Mouse (Mus musculus) right cerebral cortex, adult 18-20 months (tissue): ENCODE measurements around the gene Egflam.

ENCODE experiments used
- DNase-seq: peaks from one replicate; pipeline ENCODE4 v3.0.0; 2022; ENCODE audit warnings: mixed read lengths

Egflam gene

DNA sequence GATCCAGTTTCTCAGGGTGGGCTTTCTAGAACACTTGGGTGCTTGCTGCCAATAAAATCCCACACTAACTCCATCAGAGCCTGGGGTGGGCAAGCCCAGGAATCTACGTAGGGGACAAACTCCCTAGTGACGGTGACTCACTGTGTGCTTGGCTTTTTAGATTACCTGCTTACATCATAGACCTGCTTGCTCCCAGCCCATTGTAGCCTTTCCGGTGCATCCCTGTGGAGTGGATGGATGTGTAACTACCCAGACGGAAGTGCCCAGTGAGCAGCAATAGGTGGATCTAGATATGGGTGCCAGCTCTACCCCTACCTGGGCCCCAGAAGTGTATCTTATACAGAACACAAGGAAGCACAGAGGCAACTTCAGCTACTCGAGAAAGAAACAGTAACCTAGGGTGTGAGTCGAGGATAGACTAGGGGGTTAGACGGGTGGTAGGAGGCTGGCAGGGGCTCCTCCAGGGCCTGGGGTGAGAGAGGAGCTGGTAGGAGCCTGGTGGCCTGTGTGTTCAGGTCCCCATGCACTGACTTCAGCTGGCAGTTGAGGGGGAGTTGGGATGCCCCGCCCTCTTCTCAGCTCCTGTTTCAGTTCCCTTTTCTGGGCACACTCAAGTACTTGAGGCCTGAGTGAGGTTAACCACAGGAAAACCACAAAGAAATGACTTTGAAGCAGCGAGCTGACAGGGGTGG is 181.5 kb downstream of the Egflam start:
- DNase-seq = no peak

DNA sequence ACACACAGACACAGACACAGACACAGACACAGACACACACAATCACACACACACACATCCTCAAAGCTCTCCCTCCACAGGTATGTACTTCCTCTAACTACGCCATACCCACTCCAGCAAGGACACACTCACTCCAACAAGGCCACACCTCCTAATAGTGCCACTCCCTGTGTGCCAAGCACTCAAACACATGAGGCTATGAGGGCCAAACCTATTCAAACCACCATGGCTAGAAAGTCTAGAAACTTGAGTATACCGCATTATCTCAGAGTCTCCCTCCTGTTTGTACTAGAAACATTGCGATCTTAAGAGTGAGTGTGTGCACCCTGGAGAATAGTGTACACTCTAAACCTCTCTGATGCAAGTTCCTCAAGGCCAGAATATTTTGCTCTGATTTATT is 182.3 kb downstream of the Egflam start:
- DNase-seq = no peak

DNA sequence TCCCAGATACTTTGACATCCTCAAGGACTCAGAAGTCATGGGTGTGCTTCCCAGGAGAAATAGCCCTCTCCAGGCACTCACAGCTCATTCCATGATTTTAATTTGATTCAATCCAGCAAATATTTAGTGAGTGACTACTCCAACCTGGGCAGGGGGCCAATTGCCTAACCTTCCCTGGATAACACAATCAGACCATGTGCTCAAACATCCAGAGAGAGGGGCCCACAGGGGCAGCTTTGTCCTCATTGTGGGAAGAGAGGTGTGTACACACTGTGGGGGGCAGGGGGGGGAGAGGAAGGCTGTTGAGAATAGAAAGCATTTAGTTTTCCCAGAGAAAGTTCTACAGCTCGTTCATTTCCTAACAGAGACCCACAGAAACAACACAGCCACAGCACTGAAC is 184.5 kb downstream of the Egflam start:
- no peak for DNase-seq

DNA sequence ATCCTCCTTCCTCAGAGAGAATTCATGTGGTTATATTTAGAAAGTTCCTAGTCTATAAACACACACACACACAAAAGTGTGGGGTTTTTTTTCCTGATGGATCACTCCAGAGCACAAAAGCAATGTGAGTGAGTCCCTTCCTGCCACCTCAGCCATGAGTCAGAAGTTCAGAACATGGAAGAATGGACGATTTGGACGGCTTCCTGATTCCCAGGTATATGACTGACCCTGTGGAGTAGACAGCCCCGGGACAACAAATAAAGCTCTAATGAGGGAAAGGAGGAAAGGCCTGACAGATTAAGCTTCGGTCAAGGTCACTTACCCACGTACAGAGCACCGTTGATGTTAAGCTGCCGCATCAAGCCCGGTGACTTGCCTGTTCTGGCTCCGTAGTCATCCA is 190.0 kb downstream of the Egflam start:
- DNase-seq = no peak

DNA sequence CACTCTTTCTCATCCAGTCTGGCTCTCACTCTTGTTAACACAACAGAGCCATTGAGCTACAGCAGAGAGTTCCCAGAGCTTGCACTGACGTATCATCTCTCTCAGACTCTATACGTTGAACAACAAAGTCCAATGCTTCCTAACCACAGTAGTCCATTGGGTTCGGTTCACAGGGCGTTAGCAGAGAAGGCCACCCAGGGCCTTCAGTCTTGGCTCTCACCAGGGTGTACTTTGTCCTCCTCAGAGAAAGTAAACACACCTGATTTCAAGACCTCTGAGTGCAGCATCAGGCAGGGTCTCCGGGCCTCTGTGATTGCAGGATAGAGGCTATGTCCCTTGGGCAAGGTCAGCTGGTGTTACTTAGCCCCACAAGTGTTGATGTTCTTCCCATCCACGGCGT is 190.9 kb downstream of the Egflam start:
- no peak for DNase-seq

DNA sequence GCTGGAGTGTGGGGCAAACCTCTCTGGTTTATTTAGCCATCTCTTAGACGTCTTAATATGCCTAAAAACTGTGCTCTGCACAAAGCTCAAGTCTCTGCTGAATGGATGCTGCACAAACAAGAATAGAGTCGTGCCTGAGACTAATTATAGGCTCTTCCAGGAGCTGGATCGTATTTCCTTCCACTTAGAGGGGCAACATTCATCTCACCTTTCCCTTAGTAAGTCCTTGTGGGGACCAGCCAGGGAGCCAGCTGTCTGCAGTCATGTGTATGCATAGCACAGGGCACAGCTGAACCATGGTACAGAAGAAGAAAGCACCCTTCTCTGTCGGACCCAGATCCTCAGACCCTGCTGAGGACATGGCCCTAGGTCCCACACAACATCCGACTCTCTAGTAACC is 192.1 kb downstream of the Egflam start:
- no peak for DNase-seq

DNA sequence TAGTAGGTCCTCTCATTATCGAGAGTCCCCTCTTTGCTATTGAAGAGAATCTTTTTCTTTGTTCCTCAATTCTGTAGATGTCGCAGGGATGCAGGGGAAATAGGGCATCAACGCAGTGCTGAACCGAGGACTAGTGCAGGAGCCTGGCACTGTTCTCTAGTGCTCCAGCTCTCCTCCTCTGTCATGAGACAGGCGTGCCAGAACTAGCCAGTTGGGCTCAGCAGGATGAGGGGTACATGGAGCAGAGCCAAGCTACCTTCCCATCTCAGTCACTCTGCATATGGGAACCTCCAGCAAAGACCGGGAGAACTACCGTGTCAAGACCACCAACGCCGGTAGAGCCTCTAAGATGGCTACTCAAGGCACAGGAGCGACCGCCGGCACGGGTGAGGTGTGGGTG is 193.3 kb downstream of the Egflam start:
- no peak for DNase-seq

DNA sequence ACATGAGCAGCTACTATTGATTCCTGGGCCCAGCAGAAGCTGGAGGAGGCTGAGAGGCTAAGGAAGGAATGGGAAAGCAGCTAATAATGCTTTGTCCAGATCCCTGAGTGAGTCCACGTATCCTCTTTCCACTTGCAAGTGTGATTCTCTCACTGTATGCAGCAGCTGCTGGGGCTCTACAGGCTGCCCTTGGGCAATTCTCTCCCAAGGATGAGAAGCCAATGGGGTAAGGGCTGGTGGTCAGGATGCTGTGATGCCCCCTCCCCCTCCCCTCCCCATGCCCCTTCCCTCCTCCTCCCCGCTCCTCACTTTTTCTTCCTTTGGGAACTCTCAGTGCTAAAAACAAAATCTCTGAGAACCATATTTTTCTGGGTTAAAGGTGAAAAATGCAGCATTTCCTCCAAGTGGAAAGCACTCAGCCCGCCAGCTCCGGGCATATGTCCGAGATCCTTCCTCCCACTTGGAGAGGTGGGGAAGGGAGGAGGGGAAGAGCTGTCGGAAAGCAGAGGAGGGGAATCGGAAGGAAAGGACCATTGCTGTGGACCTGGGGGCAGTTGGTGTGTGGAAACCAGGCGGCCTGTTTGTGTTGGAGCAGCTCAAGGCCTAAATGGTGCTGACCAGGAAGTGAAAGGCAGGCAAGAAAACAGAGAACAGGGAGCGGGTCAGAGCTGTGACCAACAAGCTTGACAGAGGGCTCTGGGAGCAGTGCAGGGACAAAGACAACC is 194.4 kb downstream of the Egflam start:
- DNase-seq = no peak

DNA sequence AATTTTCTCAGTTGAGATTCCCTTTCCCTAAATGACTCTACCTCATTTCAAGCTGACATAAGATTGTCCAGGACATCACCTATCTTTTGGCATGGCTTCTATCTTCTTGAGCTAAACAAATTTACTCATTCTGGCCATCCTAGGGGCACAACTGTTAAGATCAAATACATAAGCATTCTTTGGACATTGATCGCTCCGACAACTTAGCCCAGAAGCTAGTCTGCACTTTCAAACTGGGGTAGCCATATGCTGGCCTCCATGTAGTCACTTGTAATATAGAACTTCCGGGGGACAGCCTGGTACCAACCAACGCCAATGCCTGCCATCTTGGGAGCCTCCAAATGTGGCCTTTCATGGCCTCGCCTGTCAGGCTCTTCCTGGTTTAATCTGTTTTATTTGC is 195.2 kb downstream of the Egflam start:
- no peak for DNase-seq

DNA sequence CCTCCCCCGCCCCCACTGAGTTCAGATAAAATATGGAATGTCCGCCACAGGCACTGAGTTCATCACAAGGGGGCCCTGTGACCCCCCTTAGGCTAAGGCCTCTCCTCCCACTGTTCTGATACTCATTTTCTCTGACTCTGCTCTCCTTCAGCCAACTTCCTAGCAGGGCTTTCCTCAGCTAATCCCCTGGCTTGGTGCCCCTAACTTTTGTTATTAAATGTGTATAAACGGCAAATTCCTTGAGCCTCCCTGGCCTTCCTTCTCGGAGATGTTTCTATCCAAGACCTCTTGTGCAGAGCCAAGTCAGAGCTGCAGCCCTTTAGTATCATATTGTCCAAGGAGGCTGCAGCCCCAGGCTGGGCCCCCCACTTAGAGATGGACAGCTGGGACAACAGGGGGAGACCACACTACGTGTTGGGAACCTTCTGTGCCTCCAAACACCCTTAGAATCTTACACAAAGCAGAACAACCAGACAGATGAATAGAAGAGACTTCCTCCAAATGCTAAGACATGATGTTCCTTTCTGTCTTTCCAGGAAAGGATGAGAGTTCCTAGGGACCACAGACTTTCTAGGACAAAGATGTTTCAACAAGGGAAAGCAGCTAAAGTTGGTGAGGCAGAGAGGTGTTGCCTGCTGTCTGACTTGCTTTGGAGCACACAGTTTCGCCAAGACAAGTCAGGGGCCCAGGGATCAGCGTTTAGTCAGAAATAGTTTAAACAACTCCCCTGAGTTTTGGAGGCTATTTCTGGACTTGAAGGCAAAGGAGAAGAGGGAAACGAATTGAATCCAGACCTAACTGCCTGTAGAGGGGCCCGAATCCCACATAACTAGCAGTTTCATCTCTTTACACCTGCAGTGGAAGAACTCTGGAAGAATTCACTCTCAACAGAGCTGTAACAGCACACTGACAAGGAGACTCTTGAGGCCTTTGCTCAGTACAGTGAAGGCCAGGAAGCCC is 196.5 kb downstream of the Egflam start:
- no peak for DNase-seq

DNA sequence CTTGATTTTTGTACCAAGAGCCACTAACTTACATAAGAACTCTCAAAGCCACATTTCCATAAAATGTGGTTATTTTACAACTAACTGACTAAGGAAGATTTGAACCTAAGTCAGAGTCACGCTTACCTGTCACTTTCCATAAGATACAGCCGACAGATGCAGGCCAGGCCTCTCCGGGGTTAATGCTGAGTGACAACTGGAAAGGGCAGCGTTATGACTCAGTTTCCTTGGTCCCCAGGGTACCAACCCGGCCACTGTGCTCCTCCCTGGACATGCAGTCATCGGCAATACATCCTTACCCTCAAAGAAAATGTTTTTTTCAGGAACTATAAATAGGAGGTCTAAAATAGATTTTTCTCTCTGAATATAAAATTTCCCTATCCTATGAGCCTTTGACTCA is 197.9 kb downstream of the Egflam start:
- no peak for DNase-seq

DNA sequence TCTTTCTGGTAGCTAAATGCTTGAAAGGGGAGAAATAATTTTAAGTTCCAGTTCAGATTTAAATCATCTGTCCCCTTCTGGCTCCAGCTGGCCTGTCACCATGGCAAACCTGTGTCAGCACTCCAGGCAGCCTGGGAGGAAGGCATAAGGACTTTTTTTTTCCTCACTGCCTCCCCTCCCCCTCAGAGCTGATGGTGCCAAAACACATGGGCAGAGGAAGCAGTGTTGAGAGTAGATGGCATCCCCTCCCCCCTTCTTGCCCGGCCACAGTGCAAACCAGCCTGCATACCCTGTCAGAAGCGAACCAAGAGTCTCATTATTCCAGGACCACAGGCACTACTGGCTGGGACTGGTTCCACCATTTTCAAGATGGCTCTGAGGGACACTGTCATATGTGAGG is 199.4 kb downstream of the Egflam start:
- DNase-seq = peak; percentile 32

DNA sequence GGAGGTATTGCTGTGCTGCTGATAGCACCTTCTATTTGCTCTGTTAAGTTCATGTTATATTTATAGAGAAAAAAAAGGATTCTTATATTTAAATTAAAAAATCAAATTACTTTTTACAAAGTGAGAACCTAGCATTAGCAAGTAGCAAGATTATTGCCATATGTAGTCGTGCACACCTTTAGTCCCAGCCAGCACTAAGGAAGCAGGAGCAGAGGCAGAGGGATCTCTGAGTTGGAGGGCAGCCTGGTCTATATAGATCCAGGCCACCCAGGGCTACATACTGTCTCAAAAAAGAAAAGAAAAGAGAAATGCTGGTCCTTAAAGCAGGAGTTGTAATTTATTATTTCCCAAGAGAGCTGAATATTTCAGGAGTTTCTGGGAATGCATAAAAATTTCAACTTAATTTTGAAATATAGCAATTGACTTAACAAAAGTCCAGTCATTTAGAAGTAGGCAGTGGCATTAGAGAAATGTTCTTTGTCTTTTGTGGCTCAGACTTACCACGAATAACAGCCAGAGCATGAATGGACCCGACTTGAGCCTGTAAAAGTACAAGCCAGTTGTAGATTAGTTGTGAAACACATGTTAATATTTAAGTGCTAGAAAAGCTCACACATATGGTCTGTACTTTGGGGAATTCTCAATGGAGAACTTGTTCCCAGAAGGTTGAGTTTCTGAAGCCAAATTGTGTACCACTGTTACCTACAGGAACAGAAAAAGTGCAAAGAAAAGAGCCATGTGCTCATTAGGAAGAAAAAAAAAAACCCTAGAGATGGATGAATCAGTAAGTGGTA is 200.3 kb downstream of the Egflam start:
- DNase-seq = no peak

DNA sequence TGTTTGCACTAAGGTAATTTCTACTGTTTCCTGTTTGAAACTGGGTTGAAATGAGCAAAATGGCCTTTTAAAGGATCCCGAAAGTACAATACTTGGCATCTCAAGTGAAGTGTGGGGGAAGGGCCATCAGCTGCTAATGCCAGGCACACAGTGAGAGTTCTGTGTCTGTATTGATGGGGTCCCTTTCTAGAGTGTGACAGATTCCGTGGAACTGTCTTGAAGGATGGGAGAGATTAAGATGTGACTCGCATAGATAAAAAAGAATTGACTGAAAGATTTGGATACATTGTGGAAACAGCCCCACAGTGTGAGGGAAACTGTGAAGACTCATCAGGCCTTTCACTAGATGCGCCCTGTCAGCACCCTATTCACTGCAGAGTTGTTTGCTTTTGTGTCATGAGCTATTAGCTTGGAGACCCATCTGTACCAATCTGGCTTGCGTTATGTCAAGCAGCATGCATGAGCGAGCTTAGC is 203.4 kb downstream of the Egflam start:
- no peak for DNase-seq

DNA sequence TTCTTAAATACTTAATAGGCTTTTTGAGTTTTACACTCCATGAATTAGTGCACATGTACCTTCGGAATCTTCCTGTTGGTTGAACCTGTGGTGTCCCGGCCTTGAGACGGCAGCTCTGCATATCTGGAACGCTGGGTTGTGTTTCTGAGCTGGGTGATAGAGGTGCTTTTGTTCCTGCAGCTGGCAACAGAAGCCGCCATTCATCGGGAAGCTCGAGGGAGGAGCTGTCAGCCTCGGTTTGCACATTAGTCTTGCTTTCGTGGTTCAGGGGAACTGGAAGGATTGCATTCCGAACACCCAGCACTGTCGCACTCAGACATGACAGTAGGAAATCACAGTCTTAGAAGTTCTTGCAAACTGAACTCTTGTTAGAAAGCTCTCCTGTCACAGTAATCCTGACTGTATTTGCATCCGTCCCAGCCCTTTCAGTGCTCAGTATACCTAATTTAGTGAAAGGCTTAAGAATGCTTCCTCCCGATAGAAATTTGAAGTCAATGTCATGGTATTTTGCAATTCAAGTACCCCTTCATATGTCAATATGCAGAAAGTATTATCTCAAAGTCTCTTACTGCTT is 204.0 kb downstream of the Egflam start:
- peak; percentile 59 for DNase-seq

DNA sequence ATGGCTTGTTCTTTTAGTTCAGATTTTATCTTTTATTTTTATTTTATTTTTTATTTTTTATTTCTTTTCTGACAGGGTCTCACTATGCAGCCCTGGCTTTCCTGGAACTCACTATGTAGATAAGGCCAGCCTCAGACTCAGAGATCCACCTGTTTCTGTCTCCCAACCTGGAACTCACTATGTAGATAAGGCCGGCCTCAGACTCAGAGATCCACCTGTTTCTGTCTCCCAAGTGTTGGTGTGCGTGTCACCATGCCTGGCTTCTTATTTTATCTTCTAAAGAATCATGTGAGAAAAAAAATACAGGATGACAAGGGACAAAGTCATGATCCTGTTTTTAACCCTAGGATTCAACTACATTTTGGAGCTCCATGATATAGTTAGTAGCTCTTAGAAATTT is 205.6 kb downstream of the Egflam start:
- DNase-seq = no peak

DNA sequence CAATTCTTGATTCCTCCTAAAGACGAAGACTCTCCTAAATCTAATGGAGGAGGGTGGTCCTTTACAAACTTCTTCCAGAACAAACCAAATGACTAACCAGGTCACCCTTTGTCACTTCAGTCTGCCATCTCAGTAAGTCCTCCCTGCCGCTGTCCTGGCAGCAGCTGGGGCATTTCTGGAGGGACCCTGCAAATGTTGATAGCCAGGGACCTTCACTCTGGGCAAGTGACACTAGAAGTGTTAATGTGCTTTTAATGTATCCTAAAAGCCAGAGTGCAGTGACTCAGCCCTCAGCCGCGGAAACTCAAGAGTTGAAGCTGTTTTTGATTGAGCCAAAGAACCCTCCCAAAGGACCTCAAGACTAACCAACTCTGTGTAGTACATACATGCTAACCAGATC is 207.1 kb downstream of the Egflam start:
- DNase-seq = no peak

DNA sequence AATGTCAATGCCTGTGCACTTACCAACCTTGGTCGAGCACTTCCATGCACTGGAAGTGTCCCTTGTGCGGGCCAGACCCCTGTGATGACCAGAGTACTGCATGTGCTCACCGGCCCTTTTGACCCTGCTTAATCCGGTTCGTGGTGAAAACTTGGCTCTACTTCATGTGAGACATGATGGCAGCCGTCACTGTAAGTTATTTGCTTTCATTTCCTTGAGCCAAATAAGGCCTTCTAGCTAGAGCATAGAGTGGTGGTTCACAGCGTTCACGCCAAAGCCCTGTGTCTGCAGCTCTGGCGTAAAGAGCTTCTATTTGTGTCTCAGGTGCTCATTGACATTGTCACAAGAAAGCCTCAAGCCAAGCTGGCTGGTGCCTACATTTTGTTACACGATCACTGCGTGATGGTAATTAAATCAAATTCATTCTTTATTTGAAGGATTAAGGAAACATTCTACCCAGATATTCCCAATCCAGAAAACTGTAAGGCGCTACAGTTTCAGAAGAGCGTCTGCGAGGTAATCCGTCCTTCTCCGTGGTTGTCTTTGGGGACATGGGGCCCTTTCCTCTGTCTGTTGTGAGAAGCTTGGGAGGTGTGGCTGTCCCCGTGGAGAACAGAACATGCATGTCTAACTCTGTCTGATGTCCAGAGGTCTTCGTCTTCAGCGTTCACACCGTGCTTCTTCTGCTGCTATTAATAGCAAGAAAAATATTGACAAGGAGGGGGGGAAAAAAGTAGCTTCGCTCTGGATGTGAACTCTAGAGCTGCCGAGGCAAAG is 208.3 kb downstream of the Egflam start:
- no peak for DNase-seq

DNA sequence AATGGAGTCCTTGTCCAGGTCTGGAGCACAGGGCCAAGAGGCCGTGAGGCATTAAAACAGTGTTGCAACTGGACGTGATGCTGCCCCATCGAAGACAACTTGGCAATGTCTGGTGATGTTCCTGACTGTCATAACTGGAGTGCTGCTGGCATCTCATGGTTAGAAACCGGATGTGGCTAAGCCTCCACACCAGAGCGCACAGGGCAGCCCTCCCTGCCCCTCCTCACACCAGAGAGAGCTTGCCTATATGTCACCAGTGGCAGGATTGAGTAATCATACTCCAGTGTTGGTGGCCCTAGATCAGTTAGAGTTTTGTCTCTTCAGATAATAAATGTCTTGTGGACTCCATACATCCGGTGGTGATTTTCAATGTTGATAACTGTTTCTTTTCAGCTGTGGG is 210.5 kb downstream of the Egflam start:
- no peak for DNase-seq

DNA sequence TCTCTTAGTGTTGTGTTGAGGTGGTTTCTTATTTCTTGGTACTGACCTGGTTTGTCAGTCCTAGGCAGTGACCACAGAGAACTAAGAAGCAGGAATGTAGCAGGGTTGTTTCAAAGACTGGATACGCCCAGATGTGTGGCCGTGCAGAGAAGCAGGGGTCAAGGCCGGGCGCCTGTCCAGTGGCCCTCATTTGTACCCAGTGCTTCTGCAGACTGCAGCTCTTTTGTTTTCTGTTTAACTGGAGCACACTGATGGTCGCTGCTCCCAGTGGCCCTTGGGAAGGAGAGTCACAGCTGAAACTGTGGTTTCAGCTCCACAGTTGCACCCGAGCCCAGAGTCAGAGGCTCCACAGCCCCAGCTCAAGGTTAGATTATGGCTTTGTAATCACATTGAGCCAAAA is 217.6 kb downstream of the Egflam start:
- peak; percentile 36 for DNase-seq

DNA sequence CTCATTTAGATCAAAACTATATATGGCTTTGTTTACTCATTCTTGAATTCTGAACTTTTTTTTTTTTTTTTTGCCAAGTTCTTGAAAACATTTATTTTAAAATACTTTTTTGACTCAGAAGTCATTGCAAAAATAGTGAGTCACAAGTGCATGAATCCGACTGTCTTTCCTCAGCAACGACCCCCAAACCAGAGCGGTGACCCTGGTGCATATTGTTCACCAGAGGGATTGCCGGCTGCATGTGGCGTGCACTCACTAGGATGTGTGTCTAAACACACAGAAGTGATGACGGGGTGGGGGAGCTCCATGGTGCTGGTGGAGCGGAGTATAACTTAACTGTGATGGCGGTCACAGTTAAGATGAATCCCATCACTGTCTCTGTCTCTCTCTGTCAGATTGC is 224.4 kb downstream of the Egflam start:
- no peak for DNase-seq
